Mouse (Mus musculus): ENCODE results near the gene Fam166a.

GRCm38 (mm10) chr2:25180478-25180903 lies 38.1 kb upstream of the Fam166a start, which contains the start of gene Nrarp:
- TF ChIP-seq CTCF (IDR thresholded peaks at IDR 0.05; ENCODE audit: low read depth, low read length) (peak; percentile 41), POLR2A (IDR thresholded peaks at IDR 0.05; ENCODE audit: insufficient read depth, low read length) (peak; percentile 47), EP300 (IDR thresholded peaks at IDR 0.05; ENCODE audit: insufficient read depth, low read depth, low read length) (no peak)
